Mouse (Mus musculus) frontal cortex, postnatal 10 days (tissue): ENCODE measurements around the gene Dnah8.
A peak's percentile ranks its signal among the peaks of the same experiment; 100 is the strongest.
"Not testable (repeated sequence)": the region's sequence is repeated elsewhere in the genome, so short reads cannot be mapped to it uniquely, and the experiment has no call there.

Experiments used
- DNase-seq, 2 experiments: peaks; one replicate each; pipeline ENCODE4 v3.0.0; 2022; ENCODE audit warnings: low spot score in 2 of 2, mixed read lengths in 1 of 2

The Dnah8 gene

DNA sequence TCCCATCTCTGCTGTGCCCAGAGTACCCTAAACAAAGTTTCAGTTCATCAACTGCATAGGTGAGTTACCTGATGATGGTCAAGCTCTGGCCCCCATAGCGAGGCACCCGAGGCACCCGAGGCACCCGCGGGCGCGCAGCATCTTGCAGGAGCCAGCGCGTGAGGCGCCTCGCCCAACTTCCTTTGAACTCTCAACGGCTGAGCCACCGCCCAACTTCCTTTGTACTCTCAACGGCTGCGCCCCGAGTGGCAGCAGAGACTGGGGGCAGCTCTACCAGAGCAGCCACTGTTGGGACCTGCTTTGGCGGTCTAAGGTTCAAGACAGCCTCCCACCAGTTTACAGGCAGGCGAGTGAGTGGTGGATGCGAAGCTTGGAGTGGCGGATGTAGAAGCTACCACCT lies at the start of gene Dnah8:
Gene Dnah8, plus strand, starts transcription at position 223 of the 400 bp plus-strand sequence.
- DNase-seq, result not testable (repeated sequence)

DNA sequence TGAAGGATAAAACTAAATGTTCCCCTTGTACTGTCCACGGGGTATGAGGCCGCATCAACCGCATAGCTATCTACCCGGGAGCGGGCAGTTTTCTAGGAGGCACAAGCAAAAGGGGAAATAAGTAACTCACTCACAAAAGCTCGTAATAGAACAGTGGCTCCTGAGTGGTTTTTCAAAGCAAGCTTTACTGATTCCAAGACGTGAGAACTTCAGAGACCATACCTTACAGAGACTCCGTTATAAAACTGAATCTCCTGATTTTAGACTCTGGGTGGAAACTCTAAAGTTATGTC lies 49.4 kb upstream of the Dnah8 start:
- no peak for DNase-seq

DNA sequence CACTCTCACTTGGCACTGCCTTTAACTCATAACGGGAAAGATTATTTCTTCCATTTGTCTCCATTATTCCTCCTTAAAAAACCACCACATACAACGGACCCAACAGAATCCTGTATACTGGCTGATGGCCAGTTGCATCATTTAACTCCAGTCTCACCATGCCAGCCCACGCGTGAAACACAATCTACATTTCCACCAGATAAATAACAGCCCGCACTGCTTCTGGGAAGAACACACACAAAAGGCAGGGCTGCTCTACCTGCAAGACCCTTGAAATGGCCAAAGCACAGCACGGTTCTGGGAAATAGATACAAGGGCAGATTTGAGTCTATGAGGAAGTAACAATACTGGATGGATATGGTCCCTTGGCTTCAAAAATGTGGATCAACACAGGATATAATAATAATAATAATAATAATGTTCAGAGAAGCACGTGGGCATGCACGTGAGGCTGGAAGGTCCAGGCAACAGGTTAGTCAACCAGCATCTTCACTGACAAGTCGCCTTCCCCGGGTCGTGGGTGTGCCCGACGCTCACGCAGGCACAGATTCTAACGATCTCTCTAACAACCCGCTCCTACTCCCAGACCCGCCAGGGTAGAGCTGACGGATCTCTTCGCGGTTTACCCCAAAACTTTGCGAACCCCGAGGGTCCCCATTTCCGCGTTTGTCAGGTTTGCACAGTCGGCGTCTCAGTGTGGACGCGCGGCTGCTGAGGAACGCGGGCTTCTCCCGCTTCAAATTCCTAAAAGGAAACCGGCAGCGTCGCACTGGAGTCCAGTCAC lies 48.8 kb upstream of the Dnah8 start:
- DNase-seq, result peak; percentile 62 to 69

- peak; percentile 89 to 96 for DNase-seq
Observed at GRCm38 (mm10) chr17:30575941-30576773, 48.0 kb upstream of the Dnah8 start, which contains the start of gene Btbd9. Gene Btbd9, minus strand, starts transcription at chr17:30576488.

DNA sequence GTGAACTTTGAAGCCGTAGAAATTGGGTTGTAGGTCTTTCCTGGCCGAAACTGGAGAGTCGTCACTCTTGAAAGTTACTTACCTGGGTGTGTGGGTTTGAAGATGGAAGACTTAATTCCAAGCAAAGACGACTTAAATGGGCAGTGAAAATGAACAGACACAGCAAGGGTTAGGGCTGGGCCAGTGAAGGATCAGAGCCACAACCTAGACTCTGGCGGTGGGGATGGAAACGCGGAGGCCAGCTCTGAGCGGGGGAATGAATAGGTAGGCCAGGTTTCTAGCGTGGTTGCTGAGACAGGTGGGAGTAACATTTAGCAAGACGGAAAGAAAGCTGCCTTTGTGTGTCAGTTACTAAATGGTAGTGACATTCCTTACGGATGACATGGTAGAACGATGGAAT lies 47.2 kb upstream of the Dnah8 start:
- DNase-seq, result no peak

DNA sequence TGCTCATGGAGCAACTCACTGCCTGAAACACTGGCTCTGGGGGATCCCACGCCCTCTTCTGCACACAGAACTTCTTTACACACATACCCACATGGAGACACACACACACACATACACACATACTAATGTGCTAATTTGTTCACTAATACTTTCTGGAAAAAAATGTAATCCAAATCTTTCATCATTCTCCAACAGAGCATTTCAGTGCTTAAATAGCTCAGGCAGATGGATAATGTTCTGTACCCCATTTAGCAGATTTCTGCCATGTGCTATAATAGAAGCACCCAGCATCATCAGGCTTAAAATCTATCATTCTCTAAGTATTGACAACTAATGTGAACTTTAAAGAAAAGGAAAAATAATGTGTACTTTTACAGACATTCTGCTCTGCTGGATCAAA lies 43.4 kb upstream of the Dnah8 start:
- no peak for DNase-seq

GRCm38 (mm10) chr17:30581201-30581600 lies 43.0 kb upstream of the Dnah8 start:
- DNase-seq, result no peak

DNA sequence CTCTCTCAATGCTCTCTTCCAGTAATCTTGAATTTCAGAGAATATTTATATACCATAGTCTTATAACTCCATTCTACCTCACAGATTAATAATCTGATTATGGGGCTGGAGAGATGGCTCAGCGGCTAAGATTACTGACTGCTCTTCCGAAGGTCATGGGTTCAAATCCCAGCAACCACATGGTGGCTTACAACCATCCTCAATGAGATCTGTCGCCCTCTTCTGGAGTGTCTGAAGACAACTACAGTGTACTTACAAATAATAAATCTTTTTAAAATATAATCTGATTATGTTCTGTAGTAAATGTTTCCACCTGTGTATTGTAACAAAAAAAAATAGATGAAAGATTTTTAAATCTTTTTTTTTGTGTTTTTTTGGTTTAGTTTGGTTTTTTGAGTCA lies 41.8 kb upstream of the Dnah8 start:
- DNase-seq, result no peak

GRCm38 (mm10) chr17:30583258-30584001 lies 40.7 kb upstream of the Dnah8 start:
- DNase-seq, result no peak

GRCm38 (mm10) chr17:30590417-30591198 lies 33.5 kb upstream of the Dnah8 start:
- DNase-seq, result peak; percentile 63 to 68

- DNase-seq, result no peak
Observed at GRCm38 (mm10) chr17:30594407-30594806, 29.7 kb upstream of the Dnah8 start.

- no peak for DNase-seq
Observed at GRCm38 (mm10) chr17:30594846-30595245, 29.3 kb upstream of the Dnah8 start.

DNA sequence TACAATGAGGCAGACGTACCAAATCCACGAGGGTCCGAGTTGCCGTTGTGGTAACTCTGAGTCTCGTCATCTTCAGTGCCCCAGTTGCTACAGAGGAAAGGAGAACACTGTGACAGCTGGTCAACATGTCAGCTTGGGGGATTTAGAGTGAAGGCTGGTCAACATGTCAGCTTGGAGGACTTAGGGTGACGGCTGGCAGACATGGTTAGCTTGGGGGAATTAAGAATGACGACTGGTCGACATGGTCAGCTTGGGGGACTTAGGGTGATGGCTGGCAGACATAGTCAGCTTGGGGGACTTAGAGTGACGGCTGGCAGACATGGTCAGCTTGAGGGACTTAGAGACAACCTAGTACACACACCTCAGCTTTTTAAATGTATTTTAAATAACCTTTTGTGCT lies 26.4 kb upstream of the Dnah8 start:
- DNase-seq, result no peak

GRCm38 (mm10) chr17:30598300-30598699 lies 25.9 kb upstream of the Dnah8 start:
- DNase-seq, result no peak

GRCm38 (mm10) chr17:30602175-30602574 lies 22.0 kb upstream of the Dnah8 start:
- DNase-seq, result no peak

DNA sequence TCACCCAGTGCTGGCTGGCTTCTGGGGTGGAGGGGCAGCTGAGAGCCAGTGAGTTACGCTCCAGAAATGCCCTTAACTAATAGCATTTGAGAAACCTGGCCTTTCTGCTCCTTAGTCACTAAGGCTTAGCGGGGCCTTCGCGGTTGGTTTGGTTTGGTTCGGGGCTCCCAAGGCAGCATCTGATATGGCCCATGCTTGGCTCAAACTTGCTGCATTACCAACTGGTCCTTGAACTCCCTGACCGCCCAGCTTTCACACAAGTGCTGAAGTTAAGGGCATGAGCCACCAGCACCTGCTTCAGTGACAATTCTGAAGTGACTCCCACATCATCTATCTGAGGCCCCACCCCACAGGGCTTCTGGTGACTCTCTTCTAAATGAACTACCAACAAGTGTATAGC lies 19.9 kb upstream of the Dnah8 start:
- DNase-seq, result no peak

- DNase-seq, result no peak
Observed at GRCm38 (mm10) chr17:30605001-30605400, 19.2 kb upstream of the Dnah8 start.

DNA sequence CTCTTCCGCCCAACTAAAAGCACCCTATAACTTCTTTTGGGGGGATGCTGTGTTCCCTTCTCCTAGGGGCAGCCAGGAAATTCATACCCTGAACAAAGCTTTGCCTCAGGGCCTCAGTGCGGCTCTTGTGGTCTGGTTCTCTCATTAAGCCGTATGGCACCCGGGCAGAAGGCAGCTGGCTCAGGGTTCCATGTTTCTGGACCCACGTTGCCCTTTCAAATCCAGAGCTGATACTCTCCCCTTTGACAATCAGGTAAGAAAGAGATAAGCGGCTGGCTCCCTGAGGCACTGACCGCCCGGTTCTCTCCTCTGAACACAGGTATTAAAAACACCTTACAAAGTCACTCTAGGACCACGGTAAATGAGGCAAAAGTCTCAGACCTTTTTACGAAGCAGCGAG lies 17.9 kb upstream of the Dnah8 start:
- DNase-seq, result no peak

- no peak for DNase-seq
Observed at GRCm38 (mm10) chr17:30606634-30607081, 17.5 kb upstream of the Dnah8 start.

DNA sequence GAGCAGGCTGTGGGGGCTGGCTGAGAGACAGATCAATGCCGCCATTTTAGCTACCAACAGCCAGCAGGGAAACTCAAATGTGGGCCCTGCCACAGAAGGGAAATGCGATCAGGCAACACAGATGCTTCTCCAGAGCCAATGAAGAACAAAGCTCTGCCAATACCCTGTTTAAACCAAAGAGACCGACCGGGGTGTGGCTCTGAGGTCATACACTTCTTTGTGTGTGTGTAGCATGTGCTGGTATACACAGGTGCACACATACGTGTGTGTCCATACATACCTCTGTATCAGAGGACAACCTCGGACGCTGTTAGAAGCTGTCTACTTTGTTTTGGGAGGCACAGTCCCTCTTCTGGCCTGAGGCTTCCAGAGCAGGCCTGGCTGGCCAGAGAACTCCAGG lies 16.8 kb upstream of the Dnah8 start:
- DNase-seq, result no peak

GRCm38 (mm10) chr17:30607909-30608495 lies 16.2 kb upstream of the Dnah8 start:
- no peak for DNase-seq
